8 mouse cellular contexts compared by ENCODE assay signal in genomic region chr7:73558293-73559169, GRCm38 (mm10). TPM values are rescaled to one million over a fixed set of nuclear protein-coding genes. Genes with fewer than 3 reads are reported as not detected.
DNase-seq lines count a peak whose midpoint lies in the region; ATAC-seq and TF ChIP-seq lines count a peak whose summit lies in the region.

No protein-coding gene starts in this region.

- H3K27me3 ChIP-seq in Patski: no peaks in the 10 kb centered on the region
- no peaks in the 10 kb centered on the region for H3K27me3 ChIP-seq in hindbrain, embryonic 13.5 days

- no peaks in the 10 kb centered on the region for H3K9me3 ChIP-seq in hindbrain, embryonic 13.5 days

- peak overlapping the region; percentile 71 for H3K4me2 ChIP-seq in hindbrain, embryonic 13.5 days

- no peaks in the 10 kb centered on the region for H3K36me3 ChIP-seq in hindbrain, embryonic 13.5 days

- ATAC-seq in Patski: peak; percentile 98
- peak; percentile 100 for ATAC-seq in hindbrain, embryonic 13.5 days (ENCODE audit: low FRiP score)

- peak overlapping the region; percentile 100 for H3K9ac ChIP-seq in hindbrain, embryonic 13.5 days

- no peak for TF ChIP-seq CTCF in Patski (IDR thresholded peaks at IDR 0.05)

- peak overlapping the region; percentile 100 for H3K4me3 ChIP-seq in hindbrain, embryonic 13.5 days

- H3K27ac ChIP-seq in hindbrain, embryonic 13.5 days: peak overlapping the region; percentile 100

- CTCF ChIA-PET in Patski (lab: Charles Lee): interaction anchor here (1.2 to 5.6 kb wide), 9 partner anchors 9 to 70 kb away, joined by 3 to 39 read pairs (median 4); partner anchors contain the start of gene Chd2

- peaks cover 12% of the 10 kb centered on the region for H3K4me1 ChIP-seq in hindbrain, embryonic 13.5 days (replicated peaks)

- peak; percentile 99 for DNase-seq in Patski (ENCODE audit: low read depth, low spot score)
- peak; percentile 100 for DNase-seq in cerebellum, postnatal 14 days
- DNase-seq in frontal cortex, postnatal 14 days (ENCODE audit: low spot score in 2 of 2): peak; percentile 99 to 100
- peak; percentile 96 for DNase-seq in layer of hippocampus, postnatal 25 days (ENCODE audit: extremely low spot score in 1 of 2, low spot score in 1 of 2)
- DNase-seq in lung, postnatal 25 days (ENCODE audit: low spot score): peak; percentile 100
- DNase-seq in retina, embryonic 14.5 days (ENCODE audit: low spot score): peak; percentile 99
- DNase-seq in thymus, postnatal 4 days: peak; percentile 100

- under 1% methylated on average over 60 of the region's 60 CpGs for WGBS in hindbrain, embryonic 13.5 days

- POLR2A ChIA-PET in Patski (lab: Charles Lee): interaction anchor here (0.5 to 8.5 kb wide), 13 partner anchors 8 to 325 kb away, joined by 3 to 111 read pairs (median 7); partner anchors contain the start of gene Chd2

- in situ Hi-C loops in Patski (cut with MboI; ENCODE audit: low pct_unique_long_range_greater_than_20kb): loop anchor here (5.0 kb wide), 1 partner anchor 49 kb away; no protein-coding TSS in a partner anchor

RNA-seq across cellular contexts. Expression of gene Chd2, which starts 16.9 kb away (rescaled TPM):
- 23.4 TPM for polyA plus RNA-seq in Patski (2021)
- polyA plus RNA-seq in hindbrain, embryonic 13.5 days (2015; fragmentation: Nextera tagmentation; extraction: Ambion mirVana): 44.7 and 53.5 TPM in 2 replicates
- 10 to 100 TPM; 44.2 to 53.1 TPM for total RNA-seq in layer of hippocampus, postnatal 25 days (2021)

Comparison
In these comparisons a context has a peak if more than half of its experiments do, and no peak if none do; other contexts are left out.
1. Peak in every context shown above with its lines: DNase-seq, ATAC-seq, H3K4me3 ChIP-seq and H3K27ac ChIP-seq.